Mouse (Mus musculus) intestine, postnatal 0 days (tissue): ENCODE measurements around the gene Magix. TPM values are rescaled to one million over a fixed set of nuclear protein-coding genes. Genes with fewer than 3 reads are reported as not detected.

Source experiments
- ATAC-seq: fragments of 200-750 bp; cut with Nextera tagmentation; 2 replicates; pipeline ENCODE4 v1.8.0; 2017; ENCODE audit warnings: mild to moderate bottlenecking, moderate TSS enrichment, moderate library complexity
- H3K27ac ChIP-seq: fragments of 300-500 bp; sonication (generic); 2 replicates; pipeline ENCODE4 v1.5.1; 2014; ENCODE audit warnings: mild to moderate bottlenecking, low read depth, low read length, moderate library complexity
- H3K27me3 ChIP-seq: fragments of 300-500 bp; sonication (generic); replicated peaks from 2 replicates; pipeline ENCODE4 v1.6.1; 2014; ENCODE audit warnings: low read length, mixed read lengths; ENCODE audit not compliant: control insufficient read depth, insufficient read depth
- H3K36me3 ChIP-seq: fragments of 300-500 bp; sonication (generic); 2 replicates; pipeline ENCODE4 v1.6.1; 2014; ENCODE audit warnings: mild to moderate bottlenecking, moderate library complexity; ENCODE audit not compliant: control insufficient read depth, insufficient read depth
- H3K4me1 ChIP-seq: fragments of 300-500 bp; sonication (generic); replicated peaks from 2 replicates; pipeline ENCODE4 v1.6.1; 2014; ENCODE audit warnings: antibody characterized with exemption, low read length, mixed read lengths; ENCODE audit not compliant: control insufficient read depth, insufficient read depth
- H3K4me2 ChIP-seq: fragments of 300-500 bp; sonication (generic); replicated peaks from 2 replicates; pipeline ENCODE4 v1.6.1; 2014; ENCODE audit warnings: low read depth, mild to moderate bottlenecking, moderate library complexity
- H3K4me3 ChIP-seq: fragments of 300-500 bp; sonication (generic); 2 replicates; pipeline ENCODE4 v1.5.1; 2014; ENCODE audit warnings: low read depth, low read length
- H3K9ac ChIP-seq: fragments of 300-500 bp; sonication (generic); 2 replicates; pipeline ENCODE4 v1.6.1; 2014; ENCODE audit warnings: mild to moderate bottlenecking, low read depth, low read length
- H3K9me3 ChIP-seq: fragments of 300-500 bp; sonication (generic); 2 replicates; pipeline ENCODE4 v1.6.1; 2016; ENCODE audit warnings: mixed run types; ENCODE audit not compliant: control insufficient read depth
- CTCF ChIP-seq: sonication (generic); IDR thresholded peaks from 2 replicates; pipeline ENCODE4 v1.5.1; 2016; ENCODE audit warnings: low read depth, mild to moderate bottlenecking, control low read depth, antibody characterized with exemption, moderate library complexity
- WGBS: fragments of 180-500 bp; shearing (Covaris S2); extraction: QIAGEN DNeasy Blood & Tissue Kit; methylation state at CpG from one replicate; pipeline ENCODE4 v1.1.7; 2014; 5-methylcytosine and 5-hydroxymethylcytosine counted together
- polyA plus RNA-seq: library from polyadenylated mRNA; unstranded; fragments of >200 nt; fragmentation: Nextera tagmentation; extraction: Ambion mirVana; gene quantifications from 2 replicates; pipeline ENCODE4 v1.2.1, GENCODE M21; 2015

Gene Magix
- polyA plus RNA-seq, 1 experiment from 2014 or later, result 1.4 TPM

- TF ChIP-seq CTCF, result no peak
- H3K9me3 ChIP-seq, result no peaks in the 10 kb centered on the region
- H3K9ac ChIP-seq, result peak overlapping the region; percentile 37; the same call in 1 of the 2 replicates
- H3K4me3 ChIP-seq, result peak overlapping the region; percentile 46
- H3K4me2 ChIP-seq, result peak overlapping the region; percentile 66
- H3K27me3 ChIP-seq, result no peaks in the 10 kb centered on the region
- peak; percentile 53 for ATAC-seq
- H3K36me3 ChIP-seq, result no peaks in the 10 kb centered on the region
- H3K4me1 ChIP-seq, result no peaks in the 10 kb centered on the region
- WGBS, result 38% methylated on average over 11 of the region's 11 CpGs
- H3K27ac ChIP-seq, result peak overlapping the region; percentile 50; the same call in 1 of the 2 replicates
These were observed 22.1 kb downstream of the Magix start for GRCm38 (mm10) chrX:7658785-7659589.

GRCm38 (mm10) chrX:7658031-7658784 lies 22.8 kb downstream of the Magix start:
- 27% methylated on average over 15 of the region's 15 CpGs for WGBS
- TF ChIP-seq CTCF, result no peak
- ATAC-seq, result peak; percentile 79
- Histone ChIP-seq H3K4me3 (peak overlapping the region; percentile 46), H3K9me3 (no peaks in the 10 kb centered on the region), H3K27me3 (no peaks in the 10 kb centered on the region), H3K36me3 (no peaks in the 10 kb centered on the region), H3K27ac (peak overlapping the region; percentile 50; the same call in 1 of the 2 replicates), H3K4me2 (peak overlapping the region; percentile 66), H3K9ac (peak overlapping the region; percentile 37; the same call in 1 of the 2 replicates), H3K4me1 (no peaks in the 10 kb centered on the region)

GRCm38 (mm10) chrX:7657221-7657639 lies 23.8 kb downstream of the Magix start, which contains the start of gene Prickle3:
Gene Prickle3 (plus strand): TSS chrX:7657260.
- peak within 1 kb of the TSS; percentile 50; the same call in 1 of the 2 replicates for H3K27ac ChIP-seq
- peak within 1 kb of the TSS; percentile 48; the same call in 1 of the 2 replicates for H3K9ac ChIP-seq
- ATAC-seq, result peak; percentile 65
- no peaks in the 10 kb centered on the region for H3K4me1 ChIP-seq
- H3K27me3 ChIP-seq, result no peaks in the 10 kb centered on the region
- peak within 1 kb of the TSS; percentile 66 for H3K4me2 ChIP-seq
- H3K36me3 ChIP-seq, result no peaks in the 10 kb centered on the region
- peak within 1 kb of the TSS; percentile 46 for H3K4me3 ChIP-seq
- H3K9me3 ChIP-seq, result no peaks in the 10 kb centered on the region
- TF ChIP-seq CTCF, result no peak
- 17% methylated on average over 26 of the region's 26 CpGs for WGBS

- Histone ChIP-seq H3K27ac (peak overlapping the region; percentile 79), H3K27me3 (no peaks in the 10 kb centered on the region), H3K9me3 (no peaks in the 10 kb centered on the region), H3K9ac (peak overlapping the region; percentile 46), H3K4me1 (no peaks in the 10 kb centered on the region), H3K4me2 (peak overlapping the region; percentile 65), H3K36me3 (no peaks in the 10 kb centered on the region), H3K4me3 (peak overlapping the region; percentile 40)
- 23% methylated on average over 25 of the region's 25 CpGs for WGBS
- peak; percentile 96 for ATAC-seq
- TF ChIP-seq CTCF, result peak; percentile 60
These were observed 32.3 kb downstream of the Magix start for GRCm38 (mm10) chrX:7648671-7649304.

GRCm38 (mm10) chrX:7645349-7645748 lies 35.7 kb downstream of the Magix start:
- Histone ChIP-seq H3K9ac (no peak overlapping the region), H3K27ac (no peak overlapping the region), H3K4me2 (no peak overlapping the region), H3K9me3 (no peaks in the 10 kb centered on the region), H3K4me3 (no peak overlapping the region), H3K4me1 (no peaks in the 10 kb centered on the region), H3K36me3 (no peaks in the 10 kb centered on the region), H3K27me3 (no peaks in the 10 kb centered on the region)
- no peak for ATAC-seq
- TF ChIP-seq CTCF, result peak; percentile 73
- 14% methylated on average over 5 of the region's 5 CpGs for WGBS

GRCm38 (mm10) chrX:7640785-7641184 lies 40.3 kb downstream of the Magix start:
- H3K4me2 ChIP-seq, result no peak overlapping the region
- no peak for TF ChIP-seq CTCF
- H3K27ac ChIP-seq, result no peak overlapping the region
- no peak for ATAC-seq
- no peaks in the 10 kb centered on the region for H3K9me3 ChIP-seq
- no peaks in the 10 kb centered on the region for H3K27me3 ChIP-seq
- no peak overlapping the region for H3K9ac ChIP-seq
- H3K36me3 ChIP-seq, result no peaks in the 10 kb centered on the region
- no peaks in the 10 kb centered on the region for H3K4me1 ChIP-seq
- 26% methylated on average over 12 of the region's 12 CpGs for WGBS
- H3K4me3 ChIP-seq, result no peak overlapping the region
